Mouse (Mus musculus): ENCODE measurements at regions not wholly inside any gene's neighbourhood (a gene's known extent, or its start where the extent isn't known, plus 50 kb on each side); places are given as distances from the start of the nearest gene placed in this dataset.

DNA sequence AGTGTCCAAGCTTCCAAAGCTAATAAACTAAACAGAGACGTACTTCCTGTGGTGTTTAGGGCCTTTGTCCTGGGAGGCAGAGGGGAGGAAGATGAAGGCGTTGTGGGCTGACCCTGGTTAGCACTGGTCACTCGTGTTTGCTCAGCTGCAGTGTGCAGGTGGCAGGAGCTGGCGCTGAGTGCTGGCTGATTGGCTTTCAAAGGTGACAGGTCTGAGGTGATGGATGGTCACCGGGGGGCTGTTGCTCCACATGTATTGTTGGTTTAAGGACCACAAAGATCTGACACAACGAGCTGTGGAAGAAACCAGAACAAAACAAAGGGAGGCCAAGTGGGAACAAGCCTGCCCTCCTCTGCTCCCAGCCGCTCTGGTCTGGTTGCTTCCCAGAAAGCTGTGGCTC lies 320.1 kb downstream of the Rps24 start:
- H3K27me3 ChIP-seq (ENCODE audit: insufficient read depth, low read length) = no peaks in the 10 kb centered on the region
- no peaks in the 10 kb centered on the region for H3K9me3 ChIP-seq (ENCODE audit: low read depth, low read length)
- no peak for DNase-seq
- H3K27ac ChIP-seq (ENCODE audit: low read depth) = no peak overlapping the region
- WGBS = 1% methylated on average over 7 of the region's 7 CpGs
- no peak overlapping the region for H3K4me2 ChIP-seq
- H3K4me3 ChIP-seq (ENCODE audit: low read depth, low read length) = no peak overlapping the region
- ATAC-seq (ENCODE audit: insufficient read depth) = no peak
- H3K36me3 ChIP-seq (ENCODE audit: insufficient read depth) = no peaks in the 10 kb centered on the region
- H3K9ac ChIP-seq = no peak overlapping the region
- H3K4me1 ChIP-seq (ENCODE audit: insufficient read depth) = no peaks in the 10 kb centered on the region
- TF ChIP-seq CTCF (IDR thresholded peaks at IDR 0.05; ENCODE audit: low read depth) = no peak

GRCm38 (mm10) chr14:24822876-24823567 lies 336.1 kb downstream of the Rps24 start:
- Histone ChIP-seq H3K4me3 (ENCODE audit: low read depth, low read length) (no peak overlapping the region), H3K27me3 (ENCODE audit: insufficient read depth, low read length) (no peaks in the 10 kb centered on the region), H3K36me3 (ENCODE audit: insufficient read depth) (no peaks in the 10 kb centered on the region), H3K4me2 (no peak overlapping the region), H3K27ac (ENCODE audit: low read depth) (no peak overlapping the region), H3K9me3 (ENCODE audit: low read depth, low read length) (no peaks in the 10 kb centered on the region), H3K9ac (no peak overlapping the region), H3K4me1 (ENCODE audit: insufficient read depth) (peaks cover 8% of the 10 kb centered on the region; the same call in 1 of the 2 replicates)
- WGBS = 62% methylated on average over 13 of the region's 13 CpGs
- no peak for TF ChIP-seq CTCF (IDR thresholded peaks at IDR 0.05; ENCODE audit: low read depth)
- peak; percentile 2 for DNase-seq
- no peak for ATAC-seq (ENCODE audit: insufficient read depth)

- H3K36me3 ChIP-seq (ENCODE audit: insufficient read depth) = no peaks in the 10 kb centered on the region
- no peaks in the 10 kb centered on the region for H3K9me3 ChIP-seq (ENCODE audit: low read depth, low read length)
- H3K4me2 ChIP-seq = no peak overlapping the region
- DNase-seq (no peak), ATAC-seq (ENCODE audit: insufficient read depth) (no peak)
- no peak overlapping the region for H3K9ac ChIP-seq
- WGBS = 91% methylated on average over 2 of the region's 2 CpGs
- H3K4me3 ChIP-seq (ENCODE audit: low read depth, low read length) = no peak overlapping the region
- H3K4me1 ChIP-seq (ENCODE audit: insufficient read depth) = peaks cover 8% of the 10 kb centered on the region; the same call in 1 of the 2 replicates
- H3K27ac ChIP-seq (ENCODE audit: low read depth) = no peak overlapping the region
- H3K27me3 ChIP-seq (ENCODE audit: insufficient read depth, low read length) = no peaks in the 10 kb centered on the region
- TF ChIP-seq CTCF (IDR thresholded peaks at IDR 0.05; ENCODE audit: low read depth) = no peak
Observed at GRCm38 (mm10) chr14:24824351-24824750, 337.4 kb downstream of the Rps24 start.

- H3K9me3 ChIP-seq (ENCODE audit: low read depth, low read length) = no peaks in the 10 kb centered on the region
- H3K36me3 ChIP-seq (ENCODE audit: insufficient read depth) = no peaks in the 10 kb centered on the region
- H3K4me1 ChIP-seq (ENCODE audit: insufficient read depth) = peaks cover 8% of the 10 kb centered on the region; the same call in 1 of the 2 replicates
- no peak for TF ChIP-seq CTCF (IDR thresholded peaks at IDR 0.05; ENCODE audit: low read depth)
- no peaks in the 10 kb centered on the region for H3K27me3 ChIP-seq (ENCODE audit: insufficient read depth, low read length)
- DNase-seq (no peak), ATAC-seq (ENCODE audit: insufficient read depth) (no peak)
- 65% methylated on average over 11 of the region's 11 CpGs for WGBS
- H3K27ac ChIP-seq (ENCODE audit: low read depth) = no peak overlapping the region
- no peak overlapping the region for H3K9ac ChIP-seq
- no peak overlapping the region for H3K4me3 ChIP-seq (ENCODE audit: low read depth, low read length)
- H3K4me2 ChIP-seq = no peak overlapping the region
Observed at GRCm38 (mm10) chr14:24825722-24826386, 338.9 kb downstream of the Rps24 start.

GRCm38 (mm10) chr14:24826471-24827337 lies 339.8 kb downstream of the Rps24 start:
- Histone ChIP-seq H3K27ac (ENCODE audit: low read depth) (no peak overlapping the region; the same call in 1 of the 2 replicates), H3K9me3 (ENCODE audit: low read depth, low read length) (no peaks in the 10 kb centered on the region), H3K4me2 (no peak overlapping the region), H3K27me3 (ENCODE audit: insufficient read depth, low read length) (no peaks in the 10 kb centered on the region), H3K36me3 (ENCODE audit: insufficient read depth) (no peaks in the 10 kb centered on the region), H3K4me1 (ENCODE audit: insufficient read depth) (peaks cover 8% of the 10 kb centered on the region; the same call in 1 of the 2 replicates), H3K4me3 (ENCODE audit: low read depth, low read length) (no peak overlapping the region), H3K9ac (no peak overlapping the region)
- DNase-seq (peak; percentile 57), ATAC-seq (ENCODE audit: insufficient read depth) (no peak)
- TF ChIP-seq CTCF (IDR thresholded peaks at IDR 0.05; ENCODE audit: low read depth) = no peak
- WGBS = 28% methylated on average over 13 of the region's 13 CpGs

DNA sequence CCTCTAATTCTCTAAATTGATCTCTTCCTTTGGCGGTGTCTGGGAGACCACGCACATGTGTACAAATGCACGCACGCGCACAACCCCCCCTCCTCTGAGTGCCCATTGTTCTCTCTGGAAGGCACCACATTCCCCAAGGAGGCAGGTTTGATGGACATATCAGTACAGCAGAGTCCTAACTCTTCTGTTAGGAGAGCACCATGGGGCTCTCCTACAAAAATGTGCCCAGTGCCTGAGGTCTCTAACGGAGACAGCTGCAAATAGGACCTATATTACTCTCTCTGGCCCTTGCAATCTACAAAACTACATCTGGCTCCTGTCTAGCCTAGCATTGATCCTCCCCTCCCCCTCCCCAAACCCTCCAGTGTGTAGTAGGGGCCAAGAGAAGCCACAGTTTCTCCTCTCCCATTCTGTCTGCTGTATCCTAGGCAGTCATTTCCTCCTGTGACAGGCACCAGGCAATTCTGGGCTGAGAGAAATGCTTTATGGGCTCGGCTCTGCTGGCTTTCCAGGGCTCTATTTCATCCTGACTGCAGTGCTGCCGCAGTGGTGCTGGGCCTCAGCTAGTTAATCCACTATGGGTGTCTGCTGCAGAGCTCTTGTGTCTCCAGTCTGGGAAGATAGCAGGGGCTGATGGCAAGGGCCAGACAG lies 340.6 kb downstream of the Rps24 start:
- H3K9me3 ChIP-seq (ENCODE audit: low read depth, low read length) = no peaks in the 10 kb centered on the region
- DNase-seq = peak; percentile 8
- peak overlapping the region; percentile 54; the same call in 1 of the 2 replicates for H3K27ac ChIP-seq (ENCODE audit: low read depth)
- no peak overlapping the region for H3K4me2 ChIP-seq
- no peak for ATAC-seq (ENCODE audit: insufficient read depth)
- no peak overlapping the region for H3K4me3 ChIP-seq (ENCODE audit: low read depth, low read length)
- peaks cover 8% of the 10 kb centered on the region; the same call in 1 of the 2 replicates for H3K4me1 ChIP-seq (ENCODE audit: insufficient read depth)
- WGBS = 31% methylated on average over 8 of the region's 8 CpGs
- H3K9ac ChIP-seq = no peak overlapping the region
- no peaks in the 10 kb centered on the region for H3K27me3 ChIP-seq (ENCODE audit: insufficient read depth, low read length)
- H3K36me3 ChIP-seq (ENCODE audit: insufficient read depth) = no peaks in the 10 kb centered on the region
- TF ChIP-seq CTCF (IDR thresholded peaks at IDR 0.05; ENCODE audit: low read depth) = no peak

Data from lung, embryonic 14.5 days (tissue).